Mouse (Mus musculus) embryonic fibroblast, embryonic 13.5 days (primary cell): ENCODE measurements around the gene AL732309.1.

Source experiments
- CTCF ChIP-seq: IDR thresholded peaks from 2 replicates; pipeline ENCODE4 v1.5.1; 2011; ENCODE audit warnings: mild to moderate bottlenecking, control low read depth, low read length, moderate library complexity, borderline replicate concordance; ENCODE audit not compliant: insufficient read depth
- POLR2A ChIP-seq: IDR thresholded peaks from 2 replicates; pipeline ENCODE4 v1.6.1; 2011; ENCODE audit warnings: low read depth, mild to moderate bottlenecking, control low read depth, low read length, moderate library complexity

DNA sequence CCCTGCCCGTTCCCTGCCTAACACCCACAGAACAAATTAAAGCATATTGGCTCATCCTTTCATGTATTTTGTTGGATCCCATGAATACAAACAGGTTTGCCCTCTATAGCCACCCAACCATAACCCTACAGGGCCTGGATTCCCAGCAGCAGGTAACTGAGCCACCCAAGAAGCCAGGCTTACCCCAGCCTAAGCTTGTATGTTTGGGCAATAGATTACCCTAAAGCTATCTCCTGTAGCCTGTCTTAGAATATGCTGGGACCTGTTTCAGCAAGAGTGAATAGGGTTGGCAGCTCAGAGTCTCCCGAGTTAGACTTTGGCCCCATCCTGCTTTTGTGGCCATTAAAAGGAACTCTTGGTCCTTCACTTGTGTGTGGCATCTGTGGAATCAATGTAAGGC, 38.9 kb upstream of the AL732309.1 start:
- TF ChIP-seq POLR2A (no peak), CTCF (no peak)
